Mouse (Mus musculus): ENCODE results near the gene Hist1h3e.

The Hist1h3e gene

GRCm38 (mm10) chr13:23537006-23537710 is 25.0 kb downstream of the Hist1h3e start:
- no peak for DNase-seq (ENCODE audit: low spot score)

- DNase-seq (ENCODE audit: low spot score) = no peak
Observed at GRCm38 (mm10) chr13:23536076-23536822, 25.9 kb downstream of the Hist1h3e start.

GRCm38 (mm10) chr13:23535137-23536075 is 26.8 kb downstream of the Hist1h3e start, which contains the start of gene Hist1h3g:
Hist1h3g (plus strand) TSS chr13:23535422.
- peak; percentile 93 for DNase-seq (ENCODE audit: low spot score)

- DNase-seq (ENCODE audit: low spot score) = peak; percentile 37
Observed at GRCm38 (mm10) chr13:23534368-23535131, 27.6 kb downstream of the Hist1h3e start.

GRCm38 (mm10) chr13:23533560-23534367 is 28.4 kb downstream of the Hist1h3e start, which contains the start of gene Hist1h2af:
Hist1h2af (plus strand) TSS chr13:23533906.
- DNase-seq (ENCODE audit: low spot score) = peak; percentile 86

GRCm38 (mm10) chr13:23532262-23533075 is 29.7 kb downstream of the Hist1h3e start:
- no peak for DNase-seq (ENCODE audit: low spot score)

- peak; percentile 96 for DNase-seq (ENCODE audit: low spot score)
Observed at GRCm38 (mm10) chr13:23530901-23531875, 31.0 kb downstream of the Hist1h3e start, which contains the start of gene Hist1h4h. Hist1h4h (plus strand) TSS chr13:23531050.

- peak; percentile 75 for DNase-seq (ENCODE audit: low spot score)
Observed at GRCm38 (mm10) chr13:23530181-23530900, 31.8 kb downstream of the Hist1h3e start.

GRCm38 (mm10) chr13:23529480-23530165 is 32.5 kb downstream of the Hist1h3e start:
- no peak for DNase-seq (ENCODE audit: low spot score)

GRCm38 (mm10) chr13:23529005-23529404 is 33.2 kb downstream of the Hist1h3e start:
- DNase-seq (ENCODE audit: low spot score) = no peak

GRCm38 (mm10) chr13:23526312-23526711 is 35.9 kb downstream of the Hist1h3e start:
- DNase-seq (ENCODE audit: low spot score) = peak; percentile 94

- peak; percentile 67 for DNase-seq (ENCODE audit: low spot score)
Observed at GRCm38 (mm10) chr13:23525901-23526300, 36.3 kb downstream of the Hist1h3e start.

GRCm38 (mm10) chr13:23524654-23525053 is 37.5 kb downstream of the Hist1h3e start:
- peak; percentile 83 for DNase-seq (ENCODE audit: low spot score)

GRCm38 (mm10) chr13:23523976-23524375 is 38.2 kb downstream of the Hist1h3e start:
- DNase-seq (ENCODE audit: low spot score) = no peak

- peak; percentile 77 for DNase-seq (ENCODE audit: low spot score)
Observed at GRCm38 (mm10) chr13:23521703-23522102, 40.5 kb downstream of the Hist1h3e start.

- peak; percentile 85 for DNase-seq (ENCODE audit: low spot score)
Observed at GRCm38 (mm10) chr13:23519416-23519815, 42.8 kb downstream of the Hist1h3e start.

GRCm38 (mm10) chr13:23518885-23519284 is 43.3 kb downstream of the Hist1h3e start:
- DNase-seq (ENCODE audit: low spot score) = peak; percentile 85
